8 mouse cellular contexts compared by ENCODE assay signal in the genomic region with DNA sequence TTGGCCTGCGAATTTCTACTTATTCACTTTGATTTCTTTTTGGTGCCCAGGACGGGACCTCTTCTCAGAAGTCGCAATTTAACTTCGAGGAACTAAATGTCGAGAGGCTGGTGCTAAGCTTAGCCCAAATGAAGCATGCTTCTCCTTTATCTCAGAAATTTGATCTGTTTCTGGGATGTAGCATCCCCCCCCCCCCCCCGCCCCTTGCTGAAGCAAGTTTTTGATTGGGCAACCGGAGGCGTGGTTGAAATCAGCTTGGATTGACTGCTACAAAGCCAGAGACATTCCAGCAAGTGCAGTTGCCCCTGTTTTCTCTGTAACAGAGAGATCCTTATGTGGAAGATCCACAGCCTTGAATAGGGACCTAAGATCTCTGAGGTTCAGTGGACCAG. TPM values are rescaled to one million over a fixed set of nuclear protein-coding genes. Genes with fewer than 3 reads are reported as not detected.
A peak's percentile ranks its signal among the peaks of the same experiment; 100 is the strongest.
DNase-seq lines count a peak whose midpoint lies in the region; ATAC-seq and TF ChIP-seq lines count a peak whose summit lies in the region.

No protein-coding gene starts in this region.

- H3K27me3 ChIP-seq in forebrain, embryonic 10.5 days (ENCODE audit: poor library complexity, severe bottlenecking): no peaks in the 10 kb centered on the region
- H3K27me3 ChIP-seq in forebrain, postnatal 0 days (ENCODE audit: insufficient read depth, low read length): no peaks in the 10 kb centered on the region
- no peaks in the 10 kb centered on the region for H3K27me3 ChIP-seq in hindbrain, embryonic 12.5 days
- H3K27me3 ChIP-seq in midbrain, embryonic 12.5 days: no peaks in the 10 kb centered on the region

- TF ChIP-seq CTCF in forebrain, postnatal 0 days (IDR thresholded peaks at IDR 0.05; ENCODE audit: low read depth): no peak

- peak; percentile 24 for DNase-seq in forebrain, embryonic 10.5 days (ENCODE audit: extremely low spot score, low spot score)
- no peak for DNase-seq in forebrain, postnatal 0 days
- DNase-seq in Muller cell, postnatal 12 days (ENCODE audit: inconsistent ontology term): peak; percentile 32
- no peak for DNase-seq in frontal cortex, adult 2 months (ENCODE audit: extremely low spot score in 1 of 2, low spot score in 1 of 2)
- DNase-seq in left cerebral cortex, postnatal 4 days: no peak
- DNase-seq in adipocyte (ENCODE audit: low spot score): no peak

- ATAC-seq in forebrain, postnatal 0 days: no peak
- no peak for ATAC-seq in hindbrain, embryonic 12.5 days (ENCODE audit: low FRiP score)
- no peak for ATAC-seq in midbrain, embryonic 12.5 days (ENCODE audit: low FRiP score, low read depth)

- 28% methylated on average over 8 of the region's 8 CpGs for WGBS in forebrain, embryonic 10.5 days
- WGBS in forebrain, postnatal 0 days: 41% methylated on average over 8 of the region's 8 CpGs
- 25% methylated on average over 8 of the region's 8 CpGs for WGBS in hindbrain, embryonic 12.5 days
- 32% methylated on average over 8 of the region's 8 CpGs for WGBS in midbrain, embryonic 12.5 days

- H3K4me1 ChIP-seq in forebrain, embryonic 10.5 days: peaks cover 23% of the 10 kb centered on the region
- no peaks in the 10 kb centered on the region for H3K4me1 ChIP-seq in forebrain, postnatal 0 days (ENCODE audit: insufficient read depth)
- peaks cover 8% of the 10 kb centered on the region for H3K4me1 ChIP-seq in hindbrain, embryonic 12.5 days
- H3K4me1 ChIP-seq in midbrain, embryonic 12.5 days: peaks cover 4% of the 10 kb centered on the region

- intact Hi-C loops in left cerebral cortex, postnatal 4 days (cut with DNase I): loop anchor here (10.0 kb wide), 1 partner anchor 365 kb away; no protein-coding TSS in a partner anchor

- H3K4me2 ChIP-seq in forebrain, postnatal 0 days (ENCODE audit: low read depth): no peak overlapping the region
- peak overlapping the region; percentile 47 for H3K4me2 ChIP-seq in hindbrain, embryonic 12.5 days (replicated peaks)
- H3K4me2 ChIP-seq in midbrain, embryonic 12.5 days (replicated peaks): peak overlapping the region; percentile 45

- no peak overlapping the region for H3K9ac ChIP-seq in forebrain, postnatal 0 days
- H3K9ac ChIP-seq in hindbrain, embryonic 12.5 days: no peak overlapping the region
- H3K9ac ChIP-seq in midbrain, embryonic 12.5 days (replicated peaks): no peak overlapping the region; the same call in 1 of the 2 replicates

- peaks cover 58% of the 10 kb centered on the region for H3K36me3 ChIP-seq in forebrain, embryonic 10.5 days (replicated peaks)
- peaks cover 60% of the 10 kb centered on the region for H3K36me3 ChIP-seq in forebrain, postnatal 0 days (ENCODE audit: insufficient read depth)
- peaks cover 39% of the 10 kb centered on the region for H3K36me3 ChIP-seq in hindbrain, embryonic 12.5 days
- peaks cover 49% of the 10 kb centered on the region for H3K36me3 ChIP-seq in midbrain, embryonic 12.5 days

- no peaks in the 10 kb centered on the region for H3K9me3 ChIP-seq in forebrain, embryonic 10.5 days
- H3K9me3 ChIP-seq in forebrain, postnatal 0 days (ENCODE audit: low read length): no peaks in the 10 kb centered on the region
- no peaks in the 10 kb centered on the region for H3K9me3 ChIP-seq in hindbrain, embryonic 12.5 days (replicated peaks)
- no peaks in the 10 kb centered on the region for H3K9me3 ChIP-seq in midbrain, embryonic 12.5 days

- peak overlapping the region; percentile 82 for H3K27ac ChIP-seq in forebrain, embryonic 10.5 days
- H3K27ac ChIP-seq in forebrain, postnatal 0 days (ENCODE audit: low read depth, low read length): no peak overlapping the region
- no peak overlapping the region for H3K27ac ChIP-seq in hindbrain, embryonic 12.5 days
- 0 out of 2 replicates have a peak overlapping the region, but pooled peaks have one; percentile 32 for H3K27ac ChIP-seq in midbrain, embryonic 12.5 days (replicated peaks)

- H3K4me3 ChIP-seq in forebrain, embryonic 10.5 days: peak overlapping the region; percentile 43
- no peak overlapping the region for H3K4me3 ChIP-seq in forebrain, postnatal 0 days (ENCODE audit: low read depth, low read length)
- peak overlapping the region; percentile 24 for H3K4me3 ChIP-seq in hindbrain, embryonic 12.5 days
- peak overlapping the region; percentile 24 for H3K4me3 ChIP-seq in midbrain, embryonic 12.5 days

RNA-seq across cellular contexts. Expression of gene Cutc, which starts 22.8 kb away (rescaled TPM):
- polyA plus RNA-seq in forebrain, embryonic 10.5 days (2016; fragmentation: Nextera tagmentation; extraction: Ambion mirVana): 15.0 and 16.3 TPM in 2 replicates
- 3.1 and 3.4 TPM in 2 replicates for total RNA-seq in forebrain, postnatal 0 days (2014; rRNA removed)
- 7.3 and 7.4 TPM in 2 replicates for polyA plus RNA-seq in forebrain, postnatal 0 days (2015; fragmentation: Nextera tagmentation; extraction: Ambion mirVana)
- polyA plus RNA-seq in hindbrain, embryonic 12.5 days (2016; fragmentation: Nextera tagmentation; extraction: Ambion mirVana): 10.1 and 11.1 TPM in 2 replicates
- 10.6 and 11.2 TPM in 2 replicates for polyA plus RNA-seq in midbrain, embryonic 12.5 days (2016; fragmentation: Nextera tagmentation; extraction: Ambion mirVana)
- 8.1 and 8.7 TPM in 2 replicates for polyA plus RNA-seq in frontal cortex, adult 2 months (2012; rRNA removed)
- 1 to 10 TPM; 2.2 to 4.3 TPM for total RNA-seq in left cerebral cortex, postnatal 4 days (2021)

RNA-seq across cellular contexts. Expression of gene Cox15, which starts 22.8 kb away (rescaled TPM):
- polyA plus RNA-seq in forebrain, embryonic 10.5 days (2016; fragmentation: Nextera tagmentation; extraction: Ambion mirVana): 15.1 and 15.7 TPM in 2 replicates
- 18.4 and 20.5 TPM in 2 replicates for total RNA-seq in forebrain, postnatal 0 days (2014; rRNA removed)
- polyA plus RNA-seq in forebrain, postnatal 0 days (2015; fragmentation: Nextera tagmentation; extraction: Ambion mirVana): 4.1 and 9.1 TPM in 2 replicates
- polyA plus RNA-seq in hindbrain, embryonic 12.5 days (2016; fragmentation: Nextera tagmentation; extraction: Ambion mirVana): 12.0 and 13.7 TPM in 2 replicates
- 12.8 and 13.6 TPM in 2 replicates for polyA plus RNA-seq in midbrain, embryonic 12.5 days (2016; fragmentation: Nextera tagmentation; extraction: Ambion mirVana)
- 15.0 and 15.4 TPM in 2 replicates for polyA plus RNA-seq in frontal cortex, adult 2 months (2012; rRNA removed)
- 10 to 100 TPM; 17.6 to 18.3 TPM for total RNA-seq in left cerebral cortex, postnatal 4 days (2021)

RNA-seq across cellular contexts. Expression of gene Entpd7, which starts 40.6 kb away (rescaled TPM):
- polyA plus RNA-seq in forebrain, embryonic 10.5 days (2016; fragmentation: Nextera tagmentation; extraction: Ambion mirVana): 8.6 and 8.8 TPM in 2 replicates
- 8.3 and 9.3 TPM in 2 replicates for total RNA-seq in forebrain, postnatal 0 days (2014; rRNA removed)
- 5.9 and 8.4 TPM in 2 replicates for polyA plus RNA-seq in forebrain, postnatal 0 days (2015; fragmentation: Nextera tagmentation; extraction: Ambion mirVana)
- 10.5 and 12.5 TPM in 2 replicates for polyA plus RNA-seq in hindbrain, embryonic 12.5 days (2016; fragmentation: Nextera tagmentation; extraction: Ambion mirVana)
- polyA plus RNA-seq in midbrain, embryonic 12.5 days (2016; fragmentation: Nextera tagmentation; extraction: Ambion mirVana): 9.7 and 9.9 TPM in 2 replicates
- polyA plus RNA-seq in frontal cortex, adult 2 months (2012; rRNA removed): 8.7 and 9.3 TPM in 2 replicates
- total RNA-seq in left cerebral cortex, postnatal 4 days (2021): 10 to 100 TPM; 26.2 to 26.3 TPM

RNA-seq across cellular contexts. Expression of gene Abcc2, which starts 52.0 kb away (rescaled TPM):
- polyA plus RNA-seq in forebrain, embryonic 10.5 days (2016; fragmentation: Nextera tagmentation; extraction: Ambion mirVana): not detected in 2 replicates
- 0.15 TPM in 1 of 2 replicates, not detected in the other for total RNA-seq in forebrain, postnatal 0 days (2014; rRNA removed)
- polyA plus RNA-seq in forebrain, postnatal 0 days (2015; fragmentation: Nextera tagmentation; extraction: Ambion mirVana): 0.02 and 0.03 TPM in 2 replicates
- not detected in 2 replicates for polyA plus RNA-seq in hindbrain, embryonic 12.5 days (2016; fragmentation: Nextera tagmentation; extraction: Ambion mirVana)
- polyA plus RNA-seq in midbrain, embryonic 12.5 days (2016; fragmentation: Nextera tagmentation; extraction: Ambion mirVana): not detected in 2 replicates
- 0.30 and 0.55 TPM in 2 replicates for polyA plus RNA-seq in frontal cortex, adult 2 months (2012; rRNA removed)
- under 1 TPM; 0.26 to 0.28 TPM for total RNA-seq in left cerebral cortex, postnatal 4 days (2021)

RNA-seq across cellular contexts. Expression of gene Slc25a28, which starts 55.4 kb away (rescaled TPM):
- polyA plus RNA-seq in forebrain, embryonic 10.5 days (2016; fragmentation: Nextera tagmentation; extraction: Ambion mirVana): 11.3 and 12.4 TPM in 2 replicates
- total RNA-seq in forebrain, postnatal 0 days (2014; rRNA removed): 45.2 and 67.2 TPM in 2 replicates
- 13.1 and 15.6 TPM in 2 replicates for polyA plus RNA-seq in forebrain, postnatal 0 days (2015; fragmentation: Nextera tagmentation; extraction: Ambion mirVana)
- 17.0 and 17.4 TPM in 2 replicates for polyA plus RNA-seq in hindbrain, embryonic 12.5 days (2016; fragmentation: Nextera tagmentation; extraction: Ambion mirVana)
- polyA plus RNA-seq in midbrain, embryonic 12.5 days (2016; fragmentation: Nextera tagmentation; extraction: Ambion mirVana): 15.8 and 16.7 TPM in 2 replicates
- polyA plus RNA-seq in frontal cortex, adult 2 months (2012; rRNA removed): 101 and 102 TPM in 2 replicates
- 10 to 100 TPM; 48.8 to 50.7 TPM for total RNA-seq in left cerebral cortex, postnatal 4 days (2021)

Comparison
In these comparisons a context has a peak if more than half of its experiments do, and no peak if none do; other contexts are left out.
1. DNase-seq: peak in forebrain, embryonic 10.5 days (single experiment) and Muller cell, postnatal 12 days (single experiment); none in forebrain, postnatal 0 days (single experiment), frontal cortex, adult 2 months (0 of 2), left cerebral cortex, postnatal 4 days (single experiment) and adipocyte (single experiment).
2. H3K27ac ChIP-seq: peak in forebrain, embryonic 10.5 days (single experiment) and midbrain, embryonic 12.5 days (single experiment); none in forebrain, postnatal 0 days (single experiment) and hindbrain, embryonic 12.5 days (single experiment).